8 mouse cellular contexts compared by ENCODE assay signal in genomic region chr1:133863257-133863997, GRCm38 (mm10). TPM values are rescaled to one million over a fixed set of nuclear protein-coding genes. Genes with fewer than 3 reads are reported as not detected.
DNase-seq lines count a peak whose midpoint lies in the region; ATAC-seq and TF ChIP-seq lines count a peak whose summit lies in the region.

No protein-coding gene starts in this region.

- no peak overlapping the region for H3K9ac ChIP-seq in hindbrain, embryonic 11.5 days (ENCODE audit: low read depth, low read length)

- TF ChIP-seq POLR2A in thymus, adult 2 months (IDR thresholded peaks at IDR 0.05; ENCODE audit: control insufficient read depth, extremely low read depth, insufficient read depth, low read length, poor library complexity): no peak

- H3K27me3 ChIP-seq in hindbrain, embryonic 10.5 days (ENCODE audit: insufficient read depth, poor library complexity, severe bottlenecking): peaks cover 27% of the 10 kb centered on the region; the same call in 1 of the 2 replicates
- H3K27me3 ChIP-seq in hindbrain, embryonic 11.5 days (ENCODE audit: control insufficient read depth, insufficient read depth, low read length): no peaks in the 10 kb centered on the region
- no peaks in the 10 kb centered on the region for H3K27me3 ChIP-seq in thymus, adult 2 months (ENCODE audit: control insufficient read depth, insufficient read depth, low read length)

- no peak overlapping the region for H3K4me3 ChIP-seq in hindbrain, embryonic 10.5 days
- no peak overlapping the region for H3K4me3 ChIP-seq in hindbrain, embryonic 11.5 days (ENCODE audit: low read depth, low read length)
- no peak overlapping the region for H3K4me3 ChIP-seq in brown adipose tissue, adult 24 weeks (ENCODE audit: insufficient read depth, low read depth, low read length)
- no peak overlapping the region for H3K4me3 ChIP-seq in thymus, adult 2 months (ENCODE audit: control insufficient read depth, insufficient read depth, low read length)

- 40% methylated on average over 10 of the region's 10 CpGs for WGBS in hindbrain, embryonic 10.5 days
- 43% methylated on average over 10 of the region's 10 CpGs for WGBS in hindbrain, embryonic 11.5 days
- 18% methylated on average over 10 of the region's 10 CpGs for WGBS in thymus, adult 2 months

- intact Hi-C loops in left cerebral cortex, postnatal 10 days (cut with DNase I): no loop called here

- no peaks in the 10 kb centered on the region for H3K9me3 ChIP-seq in hindbrain, embryonic 10.5 days
- no peaks in the 10 kb centered on the region for H3K9me3 ChIP-seq in hindbrain, embryonic 11.5 days (ENCODE audit: control insufficient read depth, low read length)

- peaks cover 40% of the 10 kb centered on the region for H3K4me1 ChIP-seq in hindbrain, embryonic 10.5 days (replicated peaks)
- peaks cover 4% of the 10 kb centered on the region for H3K4me1 ChIP-seq in hindbrain, embryonic 11.5 days (replicated peaks; ENCODE audit: control insufficient read depth, insufficient read depth, low read length)
- peaks cover 7% of the 10 kb centered on the region for H3K4me1 ChIP-seq in brown adipose tissue, adult 24 weeks (ENCODE audit: control insufficient read depth, insufficient read depth, insufficient read length, low read length)
- H3K4me1 ChIP-seq in thymus, adult 2 months (replicated peaks; ENCODE audit: control insufficient read depth, insufficient read depth, low read length): peaks cover 4% of the 10 kb centered on the region

- TF ChIP-seq CTCF in thymus, adult 2 months (IDR thresholded peaks at IDR 0.05; ENCODE audit: borderline replicate concordance, control insufficient read depth, extremely low read depth, insufficient read depth, low read length, poor library complexity): no peak

- no peak for DNase-seq in hindbrain, embryonic 10.5 days (ENCODE audit: low spot score)
- no peak for DNase-seq in hindbrain, embryonic 11.5 days (ENCODE audit: low spot score)
- DNase-seq in heart, postnatal 4 days: peak; percentile 25
- DNase-seq in lung, postnatal 4 days: peak; percentile 25 to 55
- no peak for DNase-seq in cerebellum, postnatal 14 days
- no peak for DNase-seq in left cerebral cortex, postnatal 10 days (ENCODE audit: extremely low spot score in 1 of 2, low spot score in 2 of 2)
- no peak for DNase-seq in thymus, adult 2 months

- no peaks in the 10 kb centered on the region for H3K36me3 ChIP-seq in hindbrain, embryonic 10.5 days
- H3K36me3 ChIP-seq in hindbrain, embryonic 11.5 days (ENCODE audit: control insufficient read depth, insufficient read depth, low read length): no peaks in the 10 kb centered on the region
- H3K36me3 ChIP-seq in thymus, adult 2 months (ENCODE audit: control insufficient read depth, insufficient read depth, low read length): no peaks in the 10 kb centered on the region

- no peak overlapping the region for H3K4me2 ChIP-seq in hindbrain, embryonic 11.5 days (replicated peaks; ENCODE audit: low read depth, low read length)

- ATAC-seq in hindbrain, embryonic 11.5 days (ENCODE audit: low FRiP score): no peak

- peak overlapping the region; percentile 60 for H3K27ac ChIP-seq in hindbrain, embryonic 10.5 days
- no peak overlapping the region for H3K27ac ChIP-seq in hindbrain, embryonic 11.5 days (ENCODE audit: low read depth, low read length)
- peak overlapping the region; percentile 41; the same call in 1 of the 2 replicates for H3K27ac ChIP-seq in brown adipose tissue, adult 24 weeks (replicated peaks; ENCODE audit: low read depth, low read length)
- H3K27ac ChIP-seq in thymus, adult 2 months (ENCODE audit: control insufficient read depth, insufficient read depth, low read length): no peak overlapping the region

RNA-seq across cellular contexts. Expression of gene Optc, which starts 44.4 kb away (rescaled TPM):
- 2.1 and 3.6 TPM in 2 replicates for polyA plus RNA-seq in hindbrain, embryonic 10.5 days (2016; fragmentation: Nextera tagmentation; extraction: Ambion mirVana)
- 2.4 and 3.0 TPM in 2 replicates for polyA plus RNA-seq in hindbrain, embryonic 11.5 days (2014; fragmentation: Nextera tagmentation; extraction: Ambion mirVana)
- not detected in 2 replicates for polyA plus RNA-seq in brown adipose tissue, adult 24 weeks (2012; ENCODE audit: insufficient read depth, insufficient read length, missing spikeins)
- under 1 TPM; 0.16 to 0.29 TPM for total RNA-seq in heart, postnatal 4 days (2021)
- 1 to 10 TPM; 2.0 to 2.1 TPM for total RNA-seq in left cerebral cortex, postnatal 10 days (2021)
- 0.91 and 1.0 TPM in 2 replicates for polyA plus RNA-seq in thymus, adult 2 months (2012; rRNA removed)

RNA-seq across cellular contexts. Expression of gene Prelp, which starts 57.8 kb away (rescaled TPM):
- polyA plus RNA-seq in hindbrain, embryonic 10.5 days (2016; fragmentation: Nextera tagmentation; extraction: Ambion mirVana): 0.71 and 1.7 TPM in 2 replicates
- 3.2 and 3.3 TPM in 2 replicates for polyA plus RNA-seq in hindbrain, embryonic 11.5 days (2014; fragmentation: Nextera tagmentation; extraction: Ambion mirVana)
- 237 and 366 TPM in 2 replicates for polyA plus RNA-seq in brown adipose tissue, adult 24 weeks (2012; ENCODE audit: insufficient read depth, insufficient read length, missing spikeins)
- total RNA-seq in heart, postnatal 4 days (2021): 10 to 100 TPM; 14.5 to 15.0 TPM
- total RNA-seq in left cerebral cortex, postnatal 10 days (2021): 1 to 10 TPM; 2.4 to 2.9 TPM
- polyA plus RNA-seq in thymus, adult 2 months (2012; rRNA removed): 10.7 and 13.3 TPM in 2 replicates

Comparison
In these comparisons a context has a peak if more than half of its experiments do, and no peak if none do; other contexts are left out.
1. H3K27ac ChIP-seq: peak in hindbrain, embryonic 10.5 days (single experiment) and brown adipose tissue, adult 24 weeks (single experiment); none in hindbrain, embryonic 11.5 days (single experiment) and thymus, adult 2 months (single experiment).
2. DNase-seq: peak in heart, postnatal 4 days (single experiment) and lung, postnatal 4 days (2 of 2); none in hindbrain, embryonic 10.5 days (single experiment), hindbrain, embryonic 11.5 days (single experiment), cerebellum, postnatal 14 days (0 of 2), left cerebral cortex, postnatal 10 days (0 of 2) and thymus, adult 2 months (single experiment).
3. RNA of gene Prelp, which starts 57.8 kb away (polyA plus RNA-seq): 237 to 366 TPM in brown adipose tissue, adult 24 weeks; 10.7 to 13.3 TPM in thymus, adult 2 months, 3.2 to 3.3 TPM in hindbrain, embryonic 11.5 days and 0.71 to 1.7 TPM in hindbrain, embryonic 10.5 days; every median in the first group is over 10 times any median in the second.